Mouse (Mus musculus) erythroblast, embryonic 14.5 days (primary cell): Measurements from ENCODE around the gene Hrh2.

Source experiments
- GATA1 ChIP-seq: IDR thresholded peaks from 2 replicates; pipeline ENCODE4 v1.6.1; 2012; ENCODE audit warnings: low read length, inconsistent platforms, mixed read lengths
- TAL1 ChIP-seq: IDR thresholded peaks from 3 replicates; pipeline ENCODE4 v1.6.1; 2012; ENCODE audit warnings: low read length, inconsistent platforms, mixed read lengths

GRCm38 (mm10) chr13:54143788-54144187, 48.1 kb upstream of the Hrh2 start:
- no peak for TF ChIP-seq TAL1
- TF ChIP-seq GATA1 = no peak
